Mouse (Mus musculus) subcutaneous adipose tissue, adult 2 months (tissue): ENCODE data around the gene Filip1. TPM values are rescaled to one million over a fixed set of nuclear protein-coding genes. Genes with fewer than 3 reads are reported as not detected.

Experiments
- polyA plus RNA-seq: library from polyadenylated mRNA; depleted of rRNA; stranded (reverse); fragments of >200 nt; gene quantifications from 2 replicates; pipeline ENCODE4 v1.2.3, GENCODE M21; 2012; ENCODE audit warnings: low replicate concordance; rRNA removed

Gene Filip1
- polyA plus RNA-seq, result 8.4 and 17.1 TPM in 2 replicates

GRCm38 (mm10) chr9:80012751-80013150 lies at the start of gene Filip1:
Gene Filip1, minus strand, starts transcription at chr9:80012851.

GRCm38 (mm10) chr9:79792841-79793835 lies 219.5 kb downstream of the Filip1 start, which contains the start of gene Tmem30a:
Gene Tmem30a, minus strand, starts transcription at chr9:79793507.

Other genes with a start within 250 kb of the Filip1 start
- gene Tmem30a, start 219.3 kb downstream of the Filip1 start, polyA plus RNA-seq, result 32.0 and 48.0 TPM in 2 replicates
- gene Senp6, start 54.1 kb upstream of the Filip1 start, polyA plus RNA-seq, result 11.6 and 22.2 TPM in 2 replicates
- gene Myo6, start 152.2 kb upstream of the Filip1 start, polyA plus RNA-seq, result 11.7 and 21.2 TPM in 2 replicates